Mouse (Mus musculus) lung, adult 2 months (tissue): ENCODE results near the gene Lsamp.

Source experiments
- CTCF ChIP-seq: fragments of 200-500 bp; IDR thresholded peaks from 2 replicates; pipeline ENCODE4 v1.5.1; 2011; ENCODE audit warnings: mild to moderate bottlenecking, low read length, control low read depth; ENCODE audit not compliant: insufficient read depth
- POLR2A ChIP-seq: fragments of 200-500 bp; IDR thresholded peaks from 2 replicates; pipeline ENCODE4 v1.6.1; 2011; ENCODE audit warnings: low read depth, mild to moderate bottlenecking, control low read depth, low read length, borderline replicate concordance; ENCODE audit errors: extremely low read depth

DNA sequence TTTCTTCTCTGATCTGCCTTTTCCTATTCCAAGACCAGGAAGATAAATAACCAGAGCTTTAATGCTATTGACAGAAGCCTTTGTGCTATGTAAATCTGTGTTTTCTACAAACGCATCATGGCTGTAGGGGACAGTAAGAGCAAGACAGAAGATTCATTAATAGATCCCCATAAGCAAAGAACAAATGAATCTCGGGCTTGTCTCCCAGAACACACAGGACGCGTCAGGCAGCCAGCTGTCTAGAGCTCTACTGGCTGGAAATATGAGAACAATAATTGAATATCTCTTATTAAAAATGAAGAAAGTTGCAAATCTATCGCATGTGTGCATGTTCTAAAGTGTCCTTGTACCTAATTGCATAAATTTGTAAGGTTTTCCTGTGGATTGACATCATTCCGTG lies 755.6 kb downstream of the Lsamp start:
- TF ChIP-seq POLR2A (no peak), CTCF (no peak)
